Mouse (Mus musculus): ENCODE measurements around the gene Efna5.

The Efna5 gene

GRCm38 (mm10) chr17:62748803-62749619, 132.1 kb downstream of the Efna5 start:
- in situ Hi-C loops (cut with MboI, MseI): no loop called here

DNA sequence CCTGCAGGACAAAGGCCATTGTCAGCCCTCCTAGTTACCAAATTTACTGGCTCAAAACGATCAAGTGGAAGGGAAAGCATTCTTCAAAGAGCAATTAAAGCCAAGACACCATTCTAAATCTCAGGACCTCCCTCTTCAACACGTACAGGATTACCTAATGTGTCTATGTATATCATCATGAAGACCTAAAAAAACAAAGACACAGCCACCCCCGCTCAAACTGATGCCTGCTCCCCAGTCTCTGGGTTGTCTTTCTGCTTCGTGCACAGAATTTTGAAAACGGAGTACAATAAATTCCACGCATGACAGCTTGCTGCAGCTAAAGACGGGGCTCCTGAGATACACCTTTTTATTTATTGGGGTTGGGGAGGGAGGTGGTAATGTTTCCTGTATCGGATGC, 133.7 kb downstream of the Efna5 start:
- in situ Hi-C loops (cut with MboI, MseI): no loop called here

DNA sequence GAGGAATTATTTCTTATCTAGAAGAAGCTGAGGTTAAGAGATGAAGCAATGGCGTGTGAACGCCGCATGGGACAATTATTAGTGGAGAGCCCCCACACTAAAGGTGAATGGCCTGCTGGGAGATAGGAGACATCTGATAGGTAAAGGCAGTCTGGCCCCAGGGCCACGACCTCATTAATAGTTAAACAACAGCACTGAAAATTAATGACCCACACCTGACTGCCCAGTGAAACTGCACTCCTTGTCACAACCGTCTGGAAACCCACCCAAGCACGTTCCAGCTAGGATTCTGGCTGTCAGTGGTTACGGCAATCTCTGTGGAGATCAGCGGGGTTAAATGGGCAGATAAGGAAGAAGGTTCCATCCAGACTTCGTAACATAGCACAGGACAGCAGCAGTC, 134.3 kb downstream of the Efna5 start:
- in situ Hi-C loops (cut with MboI, MseI): no loop called here

- in situ Hi-C loops (cut with MboI, MseI): no loop called here
Measured at GRCm38 (mm10) chr17:62745286-62745685, 135.8 kb downstream of the Efna5 start.

GRCm38 (mm10) chr17:62744239-62744638, 136.9 kb downstream of the Efna5 start:
- in situ Hi-C loops (cut with MboI, MseI): no loop called here

DNA sequence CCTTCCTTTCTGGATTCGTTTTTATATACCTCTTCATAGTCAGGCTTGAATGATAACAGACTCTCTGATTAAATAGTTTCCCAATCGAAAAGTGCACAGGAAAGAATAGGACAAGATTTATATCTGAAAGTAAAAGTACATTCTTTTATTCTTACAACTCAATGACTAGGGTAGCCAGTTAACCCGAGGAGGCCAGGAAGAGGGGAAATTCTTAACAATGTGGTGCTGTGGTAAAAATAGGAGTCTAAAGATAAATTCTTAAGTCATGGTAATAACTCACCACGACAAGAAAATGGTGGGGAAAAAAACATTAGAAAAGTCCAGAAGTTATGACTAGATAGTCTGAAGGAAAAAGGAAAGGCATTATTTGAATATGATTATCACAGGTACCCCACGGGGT, 139.4 kb downstream of the Efna5 start:
- in situ Hi-C loops (cut with MboI, MseI): no loop called here

DNA sequence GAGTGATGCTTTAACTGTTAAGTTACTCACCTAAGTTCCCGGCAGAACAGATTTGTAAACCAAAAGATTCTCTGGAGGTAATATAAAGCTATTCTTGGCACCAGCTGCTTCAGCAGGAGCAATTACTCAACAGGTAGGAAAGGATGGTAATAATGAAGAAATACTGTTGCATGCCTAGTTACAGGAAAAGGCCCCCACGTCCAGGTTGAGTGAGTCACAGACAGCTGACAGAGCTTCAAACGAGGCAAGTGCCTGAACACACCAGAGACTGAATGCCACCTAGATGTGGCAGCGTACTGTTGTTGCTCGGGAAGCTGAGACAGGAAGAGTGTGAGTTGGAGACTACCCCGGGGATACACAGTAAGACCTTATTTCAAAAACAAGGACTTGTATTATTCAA, 140.1 kb downstream of the Efna5 start:
- in situ Hi-C loops (cut with MboI, MseI): no loop called here

- in situ Hi-C loops (cut with MboI, MseI): no loop called here
Measured at GRCm38 (mm10) chr17:62739993-62740392, 141.1 kb downstream of the Efna5 start.

- in situ Hi-C loops (cut with MboI, MseI): no loop called here
Measured at GRCm38 (mm10) chr17:62737404-62737803, 143.7 kb downstream of the Efna5 start.

DNA sequence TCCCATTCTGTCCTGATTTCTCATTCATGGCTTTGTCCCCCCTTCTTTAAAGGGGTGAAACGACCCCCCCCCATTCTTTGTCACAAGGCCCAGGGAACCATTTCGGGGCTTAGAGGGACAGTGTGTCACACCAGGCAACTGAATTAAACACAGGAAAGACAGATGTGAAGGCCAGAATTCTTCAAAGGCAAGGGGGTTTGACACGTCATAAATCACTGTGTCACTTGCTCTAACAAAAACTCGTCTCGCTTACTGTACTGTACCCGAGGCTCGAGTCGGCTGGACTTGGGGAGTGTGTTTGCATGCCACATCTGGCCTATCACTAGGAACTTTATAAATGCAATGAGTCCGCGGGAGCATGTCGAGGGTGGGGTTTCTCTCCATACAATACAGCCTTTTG, 145.2 kb downstream of the Efna5 start:
- in situ Hi-C loops (cut with MboI, MseI): no loop called here

DNA sequence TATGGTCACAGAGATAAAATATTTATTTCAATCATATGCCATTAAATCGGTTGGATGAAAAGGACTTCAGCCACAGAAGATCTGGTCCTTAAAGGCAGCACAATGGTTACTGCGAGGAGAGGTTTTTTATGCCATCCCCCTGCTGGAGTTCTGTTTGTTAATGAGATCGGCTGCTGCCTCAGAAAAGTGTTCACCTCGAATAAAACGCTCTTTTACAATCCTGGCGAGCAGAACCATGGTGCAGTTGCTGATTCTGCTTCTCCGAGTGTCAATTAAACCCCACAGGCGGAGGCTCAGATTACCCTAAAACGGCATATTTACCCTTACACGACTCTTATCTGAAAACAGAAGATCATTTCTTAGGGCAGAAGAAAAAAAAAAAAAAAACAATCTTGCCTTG, 146.2 kb downstream of the Efna5 start:
- in situ Hi-C loops (cut with MboI, MseI): no loop called here

GRCm38 (mm10) chr17:62734067-62734466, 147.1 kb downstream of the Efna5 start:
- in situ Hi-C loops (cut with MboI, MseI): no loop called here

DNA sequence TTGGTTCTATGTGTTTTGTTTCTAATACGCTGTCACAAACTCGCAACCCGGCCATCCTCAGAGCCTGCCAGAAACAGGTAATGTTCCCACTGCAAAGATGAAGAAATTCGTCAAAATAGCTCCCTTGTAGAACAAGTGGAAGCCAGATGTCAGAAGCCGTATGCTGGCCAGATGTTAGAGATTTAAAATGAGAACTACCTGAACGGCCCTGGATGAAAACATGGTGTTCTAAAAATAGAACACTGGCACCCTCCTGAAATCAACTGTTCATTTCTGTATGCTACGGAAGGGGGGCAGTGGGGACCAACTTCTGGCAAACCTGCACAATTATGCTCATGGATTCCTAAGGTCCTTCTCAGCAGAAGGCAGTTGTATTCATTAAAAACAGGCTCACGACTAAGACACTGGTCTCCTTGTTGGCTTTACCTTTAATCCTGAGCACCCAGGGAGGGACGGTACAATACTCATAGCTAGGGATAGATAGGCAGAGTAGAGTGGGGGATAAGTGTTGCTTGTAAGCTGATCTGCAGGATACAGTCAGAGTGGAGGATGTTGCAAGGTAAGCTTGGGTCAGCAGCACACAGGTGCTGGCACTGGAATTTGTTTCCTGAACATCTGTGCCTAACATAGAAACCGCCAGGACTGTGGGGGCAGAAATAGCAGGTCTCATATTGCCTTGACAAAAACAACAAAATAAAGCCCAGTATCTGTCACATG, 151.2 kb downstream of the Efna5 start:
- in situ Hi-C loops (cut with MboI, MseI): no loop called here

DNA sequence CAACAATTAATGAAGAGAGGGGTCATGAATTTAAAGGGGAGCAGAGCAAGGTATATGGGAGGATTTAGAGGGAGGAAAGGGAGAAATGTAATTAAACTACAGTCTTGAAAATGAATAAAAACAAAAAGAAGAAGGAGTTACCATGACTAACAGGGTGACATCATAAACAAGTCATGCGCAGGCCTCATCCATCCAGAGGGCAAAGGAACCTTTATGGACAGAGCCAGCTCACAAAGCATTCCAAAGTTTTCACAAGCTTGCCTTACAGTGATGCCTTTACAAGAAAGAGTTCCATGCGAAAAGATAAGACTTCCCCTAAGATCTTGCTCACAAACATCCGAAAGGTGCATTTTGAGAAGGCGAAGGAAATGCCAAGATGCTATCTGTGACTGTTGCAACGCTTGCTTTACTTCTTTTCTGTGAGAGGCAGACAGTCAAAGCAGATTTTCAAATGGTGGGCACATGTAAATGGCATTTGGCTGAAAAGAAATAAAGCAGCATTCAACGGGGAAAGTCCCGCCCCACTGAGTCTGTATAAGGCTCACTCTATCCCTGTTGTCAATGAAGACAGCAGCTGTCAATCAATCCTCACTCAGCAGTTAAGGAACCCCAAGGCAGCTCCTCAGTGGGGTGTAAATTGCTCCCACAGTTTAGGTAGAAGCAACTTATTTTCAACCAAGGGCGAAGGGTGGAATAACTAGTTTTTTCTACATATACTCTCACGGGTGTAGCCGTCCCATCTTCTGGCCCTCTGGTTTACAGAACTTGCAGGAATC, 152.8 kb downstream of the Efna5 start:
- in situ Hi-C loops (cut with MboI, MseI): no loop called here

DNA sequence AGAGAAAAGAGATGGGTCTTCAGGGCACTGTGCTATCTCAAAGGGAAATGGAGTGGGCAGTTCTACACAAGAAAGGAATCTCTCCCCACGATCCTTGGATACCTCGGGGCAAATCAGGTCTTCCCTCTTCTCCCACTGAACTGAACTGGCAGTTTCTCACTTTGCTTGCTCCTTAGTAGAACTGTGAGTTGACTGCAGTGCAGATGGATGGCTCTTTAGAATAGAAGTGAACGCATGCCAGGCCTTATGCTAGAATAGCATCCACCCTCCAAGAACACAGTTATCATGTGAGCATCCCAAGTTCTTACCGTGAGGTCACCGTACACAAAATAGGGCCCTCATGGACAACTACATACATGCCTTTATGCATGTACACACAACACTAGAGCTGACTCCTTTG, 155.0 kb downstream of the Efna5 start:
- in situ Hi-C loops (cut with MboI, MseI): no loop called here

- in situ Hi-C loops (cut with MboI, MseI): no loop called here
Measured at GRCm38 (mm10) chr17:62722962-62723361, 158.2 kb downstream of the Efna5 start.

- in situ Hi-C loops (cut with MboI, MseI): no loop called here
Measured at GRCm38 (mm10) chr17:62721595-62721994, 159.5 kb downstream of the Efna5 start.

GRCm38 (mm10) chr17:62720740-62721450, 160.2 kb downstream of the Efna5 start:
- in situ Hi-C loops (cut with MboI, MseI): no loop called here

GRCm38 (mm10) chr17:62717426-62718131, 163.5 kb downstream of the Efna5 start:
- in situ Hi-C loops (cut with MboI, MseI): no loop called here

GRCm38 (mm10) chr17:62713455-62713854, 167.7 kb downstream of the Efna5 start:
- in situ Hi-C loops (cut with MboI, MseI): no loop called here

GRCm38 (mm10) chr17:62706418-62706817, 174.7 kb downstream of the Efna5 start:
- in situ Hi-C loops (cut with MboI, MseI): loop anchor here (10.0 kb wide), 1 partner anchor 1462 kb away; no protein-coding TSS in a partner anchor

Measured in regulatory T cell (primary cell).